Mouse (Mus musculus): ENCODE results near the gene Rc3h2.

The Rc3h2 gene

GRCm38 (mm10) chr2:37422306-37423304 is at the start of gene Rc3h2:
Gene Rc3h2 (minus strand): TSS chr2:37422903.
- peak; percentile 96 to 98 for DNase-seq (ENCODE audit: low spot score in 2 of 2)

GRCm38 (mm10) chr2:37466266-37466665 is 43.6 kb upstream of the Rc3h2 start:
- no peak for DNase-seq (ENCODE audit: low spot score in 2 of 2)

DNA sequence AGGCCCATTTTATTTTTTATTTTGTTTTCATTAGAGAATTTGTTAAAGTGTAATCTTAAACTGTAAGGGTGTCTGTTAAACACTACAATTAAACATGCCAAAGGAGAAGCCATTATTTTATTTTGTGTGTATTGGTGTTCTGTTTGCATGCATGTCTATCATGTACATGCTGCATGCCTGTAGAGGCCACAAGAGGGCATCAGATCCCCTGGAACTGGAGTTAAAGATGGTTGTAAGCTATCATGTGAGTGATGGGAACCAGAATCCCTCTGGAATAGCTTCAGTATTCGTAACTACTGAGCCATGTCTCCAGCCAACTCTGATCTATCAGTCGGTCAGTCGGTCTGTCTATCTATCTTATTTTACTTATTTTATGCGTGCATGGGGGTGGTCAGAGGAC is 38.0 kb upstream of the Rc3h2 start:
- no peak for DNase-seq (ENCODE audit: low spot score in 2 of 2)

DNA sequence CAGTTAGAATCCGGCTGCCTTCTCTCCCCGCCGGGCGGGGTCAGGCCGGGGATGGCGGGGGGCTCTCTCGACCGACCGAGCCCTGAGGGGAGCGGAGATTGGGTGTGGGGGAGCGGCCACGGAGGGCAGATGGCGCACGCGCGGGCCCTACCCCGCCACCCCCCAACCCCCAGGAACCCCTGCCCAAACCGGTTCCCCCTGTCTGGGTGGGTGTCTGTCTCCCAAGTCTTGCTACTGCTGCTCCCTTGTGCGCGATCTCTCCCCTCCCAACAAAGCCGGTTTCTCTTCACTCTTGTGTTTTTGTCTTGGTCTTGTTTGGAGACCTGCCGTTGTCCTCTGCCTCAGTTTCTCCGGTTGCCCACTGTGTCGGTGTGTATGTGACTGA is 29.7 kb upstream of the Rc3h2 start:
- peak in 1 of 2 experiments; percentile 10 for DNase-seq (ENCODE audit: low spot score in 2 of 2)

- DNase-seq (ENCODE audit: low spot score in 2 of 2) = peak; percentile 93 to 94
Measured at GRCm38 (mm10) chr2:37451667-37452375, 29.1 kb upstream of the Rc3h2 start.

- peak; percentile 94 to 95 for DNase-seq (ENCODE audit: low spot score in 2 of 2)
Measured at GRCm38 (mm10) chr2:37442611-37443591, 20.2 kb upstream of the Rc3h2 start, which contains the start of the genes Zbtb26, Zbtb6 and Rabgap1. Gene Zbtb26 (minus strand): TSS chr2:37443135. Gene Zbtb6 (minus strand): TSS chr2:37443171. Gene Rabgap1 (plus strand): TSS chr2:37443279.

DNA sequence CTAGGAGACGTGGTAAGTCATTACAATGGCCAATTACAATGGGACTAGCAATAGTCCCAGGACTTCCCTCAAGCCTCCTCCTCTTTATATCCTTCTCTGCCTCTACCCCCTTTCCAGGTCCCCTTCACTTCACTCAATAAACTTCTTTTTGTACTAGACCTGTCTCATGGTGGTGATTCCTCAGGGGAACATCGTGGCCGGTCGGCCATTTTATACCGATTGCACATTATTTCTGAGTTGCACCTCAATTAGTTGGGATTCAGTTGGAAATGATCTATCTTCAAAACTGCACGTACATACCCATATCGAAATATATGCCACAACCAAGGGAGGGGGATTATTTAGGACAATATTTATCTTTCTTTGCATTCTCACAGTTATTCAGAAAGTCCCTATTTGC is 8.9 kb upstream of the Rc3h2 start:
- DNase-seq (ENCODE audit: low spot score in 2 of 2) = no peak

DNA sequence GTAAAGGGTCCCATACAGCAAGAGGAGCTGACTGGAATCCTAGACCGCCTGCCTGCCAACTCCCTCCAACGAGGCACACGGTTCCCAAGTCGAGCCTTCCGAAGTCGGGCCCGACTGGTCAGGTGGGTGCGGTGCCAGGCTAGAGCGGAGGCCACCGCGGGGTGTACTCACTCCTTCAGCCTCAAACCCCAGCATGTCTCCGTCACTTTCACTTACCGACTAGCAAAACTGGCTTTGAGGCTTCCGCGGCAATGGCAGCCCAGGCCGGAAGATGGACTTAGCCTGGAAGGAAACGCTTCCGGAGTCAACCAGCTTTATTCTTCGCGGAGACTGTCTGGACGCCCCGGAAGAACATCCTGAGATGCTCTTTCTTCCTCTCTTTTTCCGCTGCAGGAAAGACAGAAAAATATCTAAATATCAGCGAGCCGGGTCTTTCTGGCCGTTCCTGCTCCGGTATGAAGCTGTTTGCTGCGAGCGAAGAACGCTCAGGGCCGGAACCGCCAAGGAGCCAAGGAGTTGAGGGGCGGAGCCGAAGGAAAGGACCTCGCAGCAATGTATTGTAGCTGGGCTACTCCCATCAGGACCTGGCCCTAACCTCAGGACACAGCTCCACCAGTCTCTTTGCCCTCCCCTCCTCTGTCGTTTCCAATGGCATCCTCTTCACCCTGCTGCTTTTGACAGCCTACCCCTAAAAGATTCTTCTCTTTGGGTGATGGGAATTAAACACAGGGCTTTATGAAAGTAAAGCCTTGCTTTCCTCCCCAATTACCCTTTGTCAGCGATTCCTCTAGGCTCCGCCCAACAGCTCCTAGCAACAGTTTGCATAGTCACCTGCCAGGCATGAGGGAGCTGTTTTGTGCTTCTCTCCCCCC is 8.1 kb upstream of the Rc3h2 start:
- peak; percentile 84 for DNase-seq (ENCODE audit: low spot score in 2 of 2)

GRCm38 (mm10) chr2:37423671-37424070 is 968 bp upstream of the Rc3h2 start:
- DNase-seq (ENCODE audit: low spot score in 2 of 2) = peak in 1 of 2 experiments; percentile 6

GRCm38 (mm10) chr2:37421903-37422302 is 800 bp downstream of the Rc3h2 start:
- DNase-seq (ENCODE audit: low spot score in 2 of 2) = no peak

DNA sequence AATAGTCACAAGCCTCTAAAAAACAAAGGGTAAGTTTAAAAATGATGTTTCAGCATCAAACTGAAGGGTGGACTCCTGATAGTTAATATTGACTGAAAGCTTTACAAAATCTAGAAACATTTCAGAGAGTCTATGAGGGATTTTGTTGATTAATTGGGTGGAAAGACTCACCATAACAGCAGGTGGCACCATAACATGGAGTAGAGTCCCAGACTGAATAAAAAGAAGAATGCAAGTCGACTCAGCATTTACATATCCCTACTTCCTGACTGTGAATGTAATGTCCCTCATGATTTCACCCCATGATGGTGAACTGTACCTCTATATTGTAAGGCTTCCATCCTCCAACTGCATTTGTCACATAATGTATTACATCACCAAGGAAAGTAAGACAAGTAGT is 27.2 kb downstream of the Rc3h2 start:
- DNase-seq (ENCODE audit: low spot score in 2 of 2) = no peak

- DNase-seq (ENCODE audit: low spot score in 2 of 2) = no peak
Measured at GRCm38 (mm10) chr2:37382921-37383320, 39.8 kb downstream of the Rc3h2 start.

DNA sequence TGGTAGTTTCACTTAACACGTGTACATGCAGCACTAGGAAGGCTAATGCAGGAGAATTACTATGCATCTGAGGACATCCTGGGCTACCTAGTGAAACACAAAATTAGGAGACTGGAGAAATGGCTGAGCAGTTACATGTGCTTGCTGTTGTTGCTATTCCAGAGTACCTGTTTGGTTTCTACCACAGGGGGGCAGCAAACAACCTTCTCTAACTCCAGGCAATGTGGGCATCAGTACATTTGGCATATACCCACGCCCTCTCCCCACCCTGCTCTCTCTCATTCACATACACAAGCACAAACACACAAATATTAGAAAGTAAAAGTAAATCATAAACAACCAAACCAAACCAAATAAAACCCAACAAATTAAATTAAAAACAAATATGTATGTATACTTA is 42.5 kb downstream of the Rc3h2 start:
- DNase-seq (ENCODE audit: low spot score in 2 of 2) = peak; percentile 45 to 56

DNA sequence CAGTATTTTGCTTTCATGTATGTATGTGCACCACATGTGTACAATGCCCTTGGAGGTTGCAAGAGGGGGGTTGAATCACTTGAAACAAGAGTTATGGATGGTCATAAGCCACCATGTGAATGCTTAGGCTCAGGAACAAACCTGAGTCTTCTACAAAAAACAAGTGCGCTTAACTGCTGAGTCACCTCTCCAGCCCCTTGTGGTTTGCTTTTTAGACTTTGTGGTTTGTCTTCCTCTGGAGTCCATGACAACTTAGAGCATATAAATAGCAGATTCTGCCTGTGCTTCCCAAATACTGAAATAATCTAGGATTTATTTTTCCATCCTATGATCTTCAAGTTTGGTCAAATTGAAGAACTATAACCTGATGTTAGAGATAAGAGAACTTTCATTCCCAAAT is 46.7 kb downstream of the Rc3h2 start:
- DNase-seq (ENCODE audit: low spot score in 2 of 2) = no peak

DNA sequence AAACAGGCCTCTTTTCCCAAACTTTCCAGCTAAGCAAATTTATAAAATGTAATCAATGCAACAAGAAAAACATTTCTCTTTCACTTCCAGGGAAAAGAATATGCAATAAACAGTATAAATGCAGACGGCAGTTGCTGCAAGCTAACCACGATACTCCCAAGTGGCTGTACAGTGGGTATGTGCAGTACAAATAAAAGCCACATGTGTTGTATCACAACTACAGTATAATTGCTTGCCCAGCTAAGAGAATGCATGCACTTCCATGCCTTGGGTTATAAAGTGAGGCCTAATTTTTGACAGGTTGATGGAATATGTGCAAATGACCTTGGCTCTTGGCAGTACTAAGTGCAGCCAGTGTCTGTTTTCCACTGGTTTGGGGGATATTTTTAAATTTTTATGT is 52.1 kb downstream of the Rc3h2 start:
- no peak for DNase-seq (ENCODE audit: low spot score in 2 of 2)

DNA sequence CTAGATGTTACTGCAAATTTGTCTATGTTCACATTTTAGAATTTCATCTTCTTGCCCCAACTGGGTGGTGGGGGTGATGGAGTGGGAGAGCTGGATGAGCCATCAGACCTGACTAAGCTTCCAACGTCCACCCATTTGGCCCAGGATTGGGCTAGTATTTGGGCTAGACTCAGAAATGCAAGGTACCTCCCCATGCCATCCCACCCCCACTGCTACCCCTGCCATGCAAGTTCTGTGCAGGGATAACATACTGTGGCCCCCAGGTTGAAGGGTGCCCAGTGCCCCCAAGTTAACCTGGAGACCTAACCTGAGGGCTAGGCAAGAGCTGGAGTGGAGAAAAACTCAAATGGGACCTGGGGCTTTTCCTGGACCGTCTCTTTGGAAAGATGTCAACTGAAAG is 62.8 kb downstream of the Rc3h2 start:
- no peak for DNase-seq (ENCODE audit: low spot score in 2 of 2)

GRCm38 (mm10) chr2:37358633-37359540 is 63.8 kb downstream of the Rc3h2 start, which contains the start of gene Pdcl:
Gene Pdcl (minus strand): TSS chr2:37359332.
- DNase-seq (ENCODE audit: low spot score in 2 of 2) = peak; percentile 90 to 93

- DNase-seq (ENCODE audit: low spot score in 2 of 2) = no peak
Measured at GRCm38 (mm10) chr2:37355571-37355970, 67.1 kb downstream of the Rc3h2 start.

GRCm38 (mm10) chr2:37351671-37352070 is 71.0 kb downstream of the Rc3h2 start:
- no peak for DNase-seq (ENCODE audit: low spot score in 2 of 2)

Measured in spleen, postnatal 36 days (tissue).